Mouse (Mus musculus) E14TG2a.4 (cell line): Measurements from ENCODE around the gene Elf5.

Experiments
- H3K27me3 ChIP-seq: 2 replicates; pipeline ENCODE4 v1.6.1; 2014; ENCODE audit warnings: low read length, control low read depth; ENCODE audit not compliant: insufficient read depth
- H3K36me3 ChIP-seq: 2 replicates; pipeline ENCODE4 v1.6.1; 2014; ENCODE audit warnings: low read length, control low read depth; ENCODE audit not compliant: insufficient read depth
- H3K4me1 ChIP-seq: replicated peaks from 2 replicates; pipeline ENCODE4 v1.6.1; 2014; ENCODE audit warnings: low read depth, low read length, control low read depth
- H3K4me3 ChIP-seq: replicated peaks from 2 replicates; pipeline ENCODE4 v1.5.1; 2014; ENCODE audit warnings: mild to moderate bottlenecking, low read length
- H3K9me3 ChIP-seq: 2 replicates; pipeline ENCODE4 v1.6.1; 2014; ENCODE audit warnings: low read length, control low read depth
- CTCF ChIP-seq: conservative IDR thresholded peaks from 2 replicates; pipeline ENCODE4 v1.5.1; 2014; ENCODE audit warnings: low read length
- NANOG ChIP-seq: IDR thresholded peaks from 2 replicates; pipeline ENCODE4 v1.6.1; 2014; ENCODE audit warnings: borderline replicate concordance, low read length, mixed read lengths
- POU5F1 ChIP-seq: IDR thresholded peaks from 2 replicates; pipeline ENCODE4 v1.6.1; 2014; ENCODE audit warnings: low read length, borderline replicate concordance

Elf5 gene

DNA sequence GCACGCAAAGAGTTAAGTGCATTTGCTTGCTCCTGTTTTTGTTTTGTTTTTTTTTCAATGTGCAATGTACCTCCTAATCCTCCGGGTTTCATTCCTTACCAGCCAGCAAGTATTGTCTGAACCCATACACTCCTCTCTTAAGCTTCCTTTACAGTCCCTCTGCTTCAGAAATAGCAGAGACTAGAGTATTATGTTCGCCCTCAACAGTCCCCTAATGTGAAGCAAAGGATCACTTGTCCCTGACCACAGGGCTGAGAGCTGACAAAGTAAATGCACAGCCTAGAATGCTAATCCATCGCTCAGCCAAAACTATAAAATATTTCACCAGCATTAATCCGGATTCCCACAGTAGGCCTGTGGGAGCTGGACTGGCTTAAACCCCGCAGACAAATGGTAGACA, 13.4 kb upstream of the Elf5 start:
- Histone ChIP-seq H3K4me1 (no peaks in the 10 kb centered on the region; the same call in 1 of the 2 replicates), H3K27me3 (no peaks in the 10 kb centered on the region)
- TF ChIP-seq NANOG (no peak), POU5F1 (no peak), CTCF (no peak)

DNA sequence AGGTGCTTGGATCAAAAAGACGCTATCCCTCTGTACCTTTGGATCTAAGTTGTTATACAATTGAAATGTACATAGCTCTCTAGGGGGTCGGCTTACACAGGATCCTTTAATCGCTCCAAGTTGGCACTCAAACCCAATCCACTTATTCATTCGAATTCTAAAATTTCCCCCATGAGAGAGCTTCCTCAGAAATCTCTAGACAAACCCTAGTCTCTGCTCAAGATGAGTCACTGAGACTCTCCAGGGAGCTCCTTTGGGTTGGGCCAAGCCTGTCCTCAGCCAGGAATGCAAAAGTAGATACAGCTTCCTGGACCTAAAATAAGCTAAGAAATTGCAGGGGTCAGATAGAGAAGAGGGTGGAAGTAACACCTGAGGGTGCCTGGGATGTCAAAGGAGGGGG, 10.8 kb upstream of the Elf5 start:
- H3K9me3 ChIP-seq: no peaks in the 10 kb centered on the region
- no peaks in the 10 kb centered on the region for H3K27me3 ChIP-seq
- H3K4me1 ChIP-seq: no peaks in the 10 kb centered on the region; the same call in 1 of the 2 replicates
- H3K4me3 ChIP-seq: no peak overlapping the region
- TF ChIP-seq NANOG: no peak
- no peak for TF ChIP-seq CTCF
- no peak for TF ChIP-seq POU5F1
- H3K36me3 ChIP-seq: no peaks in the 10 kb centered on the region

More for the DNA sequence above, 13.4 kb upstream of the Elf5 start:
- no peaks in the 10 kb centered on the region for H3K9me3 ChIP-seq
- no peaks in the 10 kb centered on the region for H3K36me3 ChIP-seq
- H3K4me3 ChIP-seq: no peak overlapping the region

- H3K4me3 ChIP-seq: no peak overlapping the region
These were observed 5.2 kb upstream of the Elf5 start for GRCm38 (mm10) chr2:103406239-103406638.

DNA sequence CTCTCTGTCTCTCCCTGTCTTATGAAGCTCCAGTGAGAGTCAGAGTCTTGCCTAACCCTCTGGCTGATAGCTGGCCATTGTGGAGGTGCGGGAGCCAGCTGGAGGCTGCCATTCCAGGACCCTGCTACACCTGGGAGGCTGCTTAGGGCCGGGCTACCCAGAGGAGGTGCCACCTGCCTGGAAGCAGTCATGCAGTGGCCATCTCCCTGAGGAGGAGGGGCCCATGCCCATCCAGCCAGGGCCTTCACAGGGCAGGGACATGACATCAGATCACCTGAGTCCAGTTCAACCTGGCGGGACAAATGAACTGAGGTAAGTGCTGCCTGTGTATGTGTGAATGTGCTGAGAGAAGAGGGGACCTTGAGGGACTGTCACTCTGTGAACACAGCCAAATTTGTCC, 328 bp downstream of the Elf5 start:
- no peak overlapping the region for H3K4me3 ChIP-seq
- H3K9me3 ChIP-seq: no peaks in the 10 kb centered on the region
- TF ChIP-seq NANOG (no peak), CTCF (no peak), POU5F1 (no peak)
- no peaks in the 10 kb centered on the region for H3K27me3 ChIP-seq
- 0 out of 2 replicates have a peak, but pooled peaks cover 7% of the 10 kb centered on the region for H3K4me1 ChIP-seq
- no peaks in the 10 kb centered on the region for H3K36me3 ChIP-seq

More at GRCm38 (mm10) chr2:103406239-103406638, 5.2 kb upstream of the Elf5 start:
- Histone ChIP-seq H3K36me3 (no peaks in the 10 kb centered on the region), H3K9me3 (no peaks in the 10 kb centered on the region), H3K4me1 (no peaks in the 10 kb centered on the region), H3K27me3 (no peaks in the 10 kb centered on the region)
- TF ChIP-seq NANOG: no peak
- TF ChIP-seq POU5F1: no peak
- TF ChIP-seq CTCF: no peak

DNA sequence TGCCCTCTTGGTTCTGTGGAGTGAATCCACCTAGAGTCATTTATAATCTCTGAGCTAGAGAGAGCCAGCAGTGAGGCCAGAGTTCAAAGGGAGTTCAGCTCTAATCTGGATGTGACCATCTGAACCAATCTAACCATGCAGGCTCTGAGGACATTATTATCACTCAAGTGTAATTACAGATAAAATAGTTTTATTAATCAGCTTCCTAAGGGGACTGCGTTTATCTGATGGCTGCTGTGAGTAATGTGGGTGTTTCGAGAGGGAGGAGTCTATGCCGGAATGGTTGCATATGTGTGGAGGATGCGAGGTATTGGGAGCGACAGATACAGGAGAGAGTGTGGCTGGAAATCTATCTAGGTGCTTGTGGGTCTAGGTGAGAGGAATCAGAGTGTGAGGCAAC, 1.9 kb downstream of the Elf5 start:
- no peak for TF ChIP-seq CTCF
- no peak for TF ChIP-seq POU5F1
- TF ChIP-seq NANOG: no peak
- Histone ChIP-seq H3K4me3 (no peak overlapping the region), H3K27me3 (no peaks in the 10 kb centered on the region), H3K9me3 (no peaks in the 10 kb centered on the region), H3K4me1 (0 out of 2 replicates have a peak, but pooled peaks cover 7% of the 10 kb centered on the region), H3K36me3 (no peaks in the 10 kb centered on the region)

GRCm38 (mm10) chr2:103415774-103416173, 4.3 kb downstream of the Elf5 start:
- Histone ChIP-seq H3K27me3 (no peaks in the 10 kb centered on the region), H3K36me3 (no peaks in the 10 kb centered on the region), H3K9me3 (no peaks in the 10 kb centered on the region), H3K4me3 (no peak overlapping the region), H3K4me1 (0 out of 2 replicates have a peak, but pooled peaks cover 7% of the 10 kb centered on the region)
- TF ChIP-seq CTCF (no peak), POU5F1 (no peak), NANOG (no peak)

DNA sequence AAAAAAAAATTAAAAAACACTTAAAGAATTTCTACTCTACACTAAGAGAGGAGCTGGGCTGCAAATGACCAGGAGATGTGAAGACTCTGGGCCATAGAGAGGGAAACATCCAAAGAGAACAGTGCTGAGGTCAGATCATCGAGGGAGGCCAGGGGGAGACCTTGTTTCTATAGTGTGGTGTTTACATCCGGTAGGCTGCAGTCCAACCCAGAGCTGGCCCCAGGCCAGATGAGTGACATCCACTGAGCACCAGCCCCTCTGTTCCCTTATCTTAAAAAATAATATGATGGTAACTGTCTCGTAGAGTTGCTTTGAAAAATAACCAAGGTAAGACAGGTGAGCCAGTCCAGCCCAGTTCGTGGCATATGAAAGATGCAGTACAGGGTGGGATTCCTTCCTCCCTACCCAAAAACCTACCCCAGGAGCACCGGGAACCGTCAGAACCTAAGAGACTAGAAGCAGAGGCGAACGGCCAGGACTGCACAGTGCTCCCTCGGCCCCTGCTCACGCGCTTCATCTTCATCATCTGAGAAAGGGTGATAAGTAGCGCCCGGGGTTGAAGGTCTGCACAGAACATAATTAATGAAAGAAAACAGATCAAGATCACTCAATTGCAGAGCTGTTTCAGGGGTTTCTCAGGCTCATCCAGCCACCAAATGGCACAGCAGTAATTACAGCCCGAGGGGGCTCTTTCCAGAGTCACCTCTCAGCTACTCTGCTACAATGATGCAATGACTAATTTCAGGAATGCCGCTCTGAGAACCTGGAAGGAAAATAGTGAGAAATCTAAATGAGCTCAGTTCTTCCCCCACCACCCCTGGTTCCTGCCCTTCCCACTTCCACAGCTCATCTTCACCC, 9.4 kb downstream of the Elf5 start:
- H3K4me1 ChIP-seq: peaks cover 13% of the 10 kb centered on the region
- no peaks in the 10 kb centered on the region for H3K36me3 ChIP-seq

DNA sequence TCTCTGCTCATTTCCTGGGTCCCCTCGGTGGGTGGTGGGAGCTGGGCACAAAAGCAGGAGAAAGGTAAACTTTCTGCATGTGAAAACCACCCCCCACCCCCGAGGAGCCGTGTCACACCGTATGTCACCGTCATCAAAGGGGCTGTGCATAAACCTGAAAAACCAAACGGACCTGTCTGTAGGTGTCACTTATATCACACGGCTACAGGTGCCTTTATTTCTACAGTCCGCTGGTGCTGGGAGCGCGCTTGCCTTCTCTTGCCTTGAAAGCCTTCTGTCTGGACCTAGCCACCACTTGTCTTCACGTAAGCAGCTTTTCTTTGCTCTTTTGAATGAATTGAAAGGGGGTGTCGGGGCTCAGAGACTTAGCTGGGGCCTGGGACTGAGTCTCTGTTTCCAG, 12.4 kb downstream of the Elf5 start:
- Histone ChIP-seq H3K27me3 (peaks cover 12% of the 10 kb centered on the region), H3K4me3 (no peak overlapping the region), H3K9me3 (no peaks in the 10 kb centered on the region), H3K36me3 (no peaks in the 10 kb centered on the region), H3K4me1 (peaks cover 10% of the 10 kb centered on the region)
- TF ChIP-seq CTCF (no peak), NANOG (no peak), POU5F1 (no peak)

More for the DNA sequence above, 9.4 kb downstream of the Elf5 start:
- H3K4me3 ChIP-seq: no peak overlapping the region
- TF ChIP-seq POU5F1 (no peak), CTCF (no peak), NANOG (no peak)
- peaks cover 8% of the 10 kb centered on the region for H3K27me3 ChIP-seq
- H3K9me3 ChIP-seq: no peaks in the 10 kb centered on the region
